Mouse (Mus musculus): ENCODE measurements around the gene Olfr924. TPM values are rescaled to one million over a fixed set of nuclear protein-coding genes. Genes with fewer than 3 reads are reported as not detected.
"Not testable (repeated sequence)": the region's sequence is repeated elsewhere in the genome, so short reads cannot be mapped to it uniquely, and the experiment has no call there.

Gene Olfr924
- polyA plus RNA-seq (2015; fragmentation: Nextera tagmentation; extraction: Ambion mirVana), result not detected in 2 replicates

- Histone ChIP-seq H3K4me3 (no peak within 1 kb of the TSS), H3K27ac (replicated peaks) (no peak within 1 kb of the TSS)
- 71% methylated on average over 1 of the region's 1 CpGs for WGBS
These were observed at the start of gene Olfr924 for GRCm38 (mm10) chr9:38844149-38844548. TSS of gene Olfr924 (plus strand) at chr9:38844449.

DNA sequence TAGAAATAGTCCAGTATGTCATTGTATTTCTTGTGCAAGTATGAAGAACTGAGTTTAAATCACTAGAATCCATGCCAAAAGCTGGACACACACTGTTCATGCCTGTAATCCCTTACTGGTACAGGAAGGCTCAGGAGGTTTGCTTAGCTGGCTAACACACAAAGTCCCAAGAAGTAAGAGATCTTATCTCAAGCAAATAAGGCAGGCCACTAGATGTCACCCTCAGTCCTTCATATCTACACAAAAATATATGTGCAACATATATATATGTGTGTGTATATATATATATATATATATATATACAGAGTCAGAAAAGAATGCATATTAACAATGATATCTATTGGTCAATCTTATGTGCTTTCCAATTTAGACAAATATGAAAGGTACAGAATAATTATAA lies 38.6 kb upstream of the Olfr924 start:
- Histone ChIP-seq H3K27ac (replicated peaks) (no peak overlapping the region), H3K36me3 (no peaks in the 10 kb centered on the region), H3K4me2 (no peak overlapping the region), H3K4me1 (no peaks in the 10 kb centered on the region), H3K9ac (no peak overlapping the region), H3K9me3 (no peaks in the 10 kb centered on the region), H3K4me3 (no peak overlapping the region), H3K27me3 (replicated peaks) (no peaks in the 10 kb centered on the region)
- no peak for ATAC-seq (ENCODE audit: extremely low read depth, insufficient number of reproducible peaks, low FRiP score, low TSS enrichment)

More at GRCm38 (mm10) chr9:38844149-38844548, at the start of gene Olfr924:
- no peak within 1 kb of the TSS for H3K9ac ChIP-seq
- no peaks in the 10 kb centered on the region for H3K27me3 ChIP-seq (replicated peaks)
- H3K9me3 ChIP-seq, result no peaks in the 10 kb centered on the region
- no peak within 1 kb of the TSS for H3K4me2 ChIP-seq
- no peaks in the 10 kb centered on the region for H3K4me1 ChIP-seq
- no peaks in the 10 kb centered on the region for H3K36me3 ChIP-seq
- ATAC-seq (ENCODE audit: extremely low read depth, insufficient number of reproducible peaks, low FRiP score, low TSS enrichment), result no peak

DNA sequence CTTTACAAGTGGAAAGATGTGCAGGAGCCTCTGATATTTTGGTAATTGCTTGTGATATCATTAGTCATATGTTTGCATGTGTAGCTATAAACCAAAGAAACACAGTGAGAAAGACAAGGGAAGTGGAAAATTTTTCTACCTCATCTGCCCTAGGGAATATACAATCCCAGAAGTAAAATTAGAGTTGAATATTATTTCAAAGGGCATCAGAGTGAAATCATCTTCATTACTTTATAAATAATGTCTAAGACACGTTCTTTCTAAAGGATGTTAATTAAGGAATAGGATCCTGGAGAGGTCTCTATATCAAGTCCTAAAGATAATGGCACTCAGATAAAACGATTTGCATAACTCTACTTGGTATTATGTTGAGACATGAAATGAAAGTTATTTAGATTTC lies 29.9 kb upstream of the Olfr924 start, which contains the start of gene Olfr922:
Gene Olfr922, plus strand, starts transcription at position 301 of the 400 bp plus-strand sequence.
- Histone ChIP-seq H3K9ac (no peak within 1 kb of the TSS), H3K4me1 (no peaks in the 10 kb centered on the region)

GRCm38 (mm10) chr9:38815458-38815986 lies 28.7 kb upstream of the Olfr924 start:
- no peak overlapping the region for H3K4me3 ChIP-seq
- no peak for ATAC-seq (ENCODE audit: extremely low read depth, insufficient number of reproducible peaks, low FRiP score, low TSS enrichment)
- WGBS, result 71% methylated on average over 1 of the region's 1 CpGs

More for the DNA sequence above, 29.9 kb upstream of the Olfr924 start, which contains the start of gene Olfr922:
- no peaks in the 10 kb centered on the region for H3K27me3 ChIP-seq (replicated peaks)
- no peak within 1 kb of the TSS for H3K4me2 ChIP-seq
- H3K36me3 ChIP-seq, result no peaks in the 10 kb centered on the region
- WGBS, result 62% methylated on average over 2 of the region's 2 CpGs
- no peak within 1 kb of the TSS for H3K4me3 ChIP-seq
- H3K27ac ChIP-seq (replicated peaks), result no peak within 1 kb of the TSS
- no peak for ATAC-seq (ENCODE audit: extremely low read depth, insufficient number of reproducible peaks, low FRiP score, low TSS enrichment)
- H3K9me3 ChIP-seq, result no peaks in the 10 kb centered on the region

GRCm38 (mm10) chr9:38826245-38826644 lies 18.0 kb upstream of the Olfr924 start, which contains the start of gene Olfr923:
TSS of gene Olfr923 (plus strand) at chr9:38826545.
- Histone ChIP-seq H3K4me2 (no peak within 1 kb of the TSS), H3K9me3 (no peaks in the 10 kb centered on the region), H3K27ac (replicated peaks) (no peak within 1 kb of the TSS), H3K27me3 (replicated peaks) (no peaks in the 10 kb centered on the region), H3K4me3 (no peak within 1 kb of the TSS), H3K4me1 (no peaks in the 10 kb centered on the region), H3K36me3 (no peaks in the 10 kb centered on the region), H3K9ac (no peak within 1 kb of the TSS)
- WGBS, result 86% methylated on average over 1 of the region's 1 CpGs
- no peak for ATAC-seq (ENCODE audit: extremely low read depth, insufficient number of reproducible peaks, low FRiP score, low TSS enrichment)

More at GRCm38 (mm10) chr9:38815458-38815986, 28.7 kb upstream of the Olfr924 start:
- Histone ChIP-seq H3K9ac (no peak overlapping the region), H3K4me2 (no peak overlapping the region), H3K36me3 (no peaks in the 10 kb centered on the region), H3K27me3 (replicated peaks) (no peaks in the 10 kb centered on the region), H3K9me3 (no peaks in the 10 kb centered on the region), H3K4me1 (no peaks in the 10 kb centered on the region), H3K27ac (replicated peaks) (no peak overlapping the region)

GRCm38 (mm10) chr9:38833027-38833426 lies 11.2 kb upstream of the Olfr924 start:
- Histone ChIP-seq H3K9me3 (no peaks in the 10 kb centered on the region), H3K27ac (replicated peaks) (no peak overlapping the region), H3K27me3 (replicated peaks) (no peaks in the 10 kb centered on the region), H3K4me1 (peaks cover 4% of the 10 kb centered on the region; the same call in 1 of the 2 replicates), H3K4me2 (peak overlapping the region; percentile 27), H3K9ac (no peak overlapping the region), H3K36me3 (no peaks in the 10 kb centered on the region), H3K4me3 (no peak overlapping the region)
- ATAC-seq (ENCODE audit: extremely low read depth, insufficient number of reproducible peaks, low FRiP score, low TSS enrichment), result no peak
- 33% methylated on average over 2 of the region's 2 CpGs for WGBS

DNA sequence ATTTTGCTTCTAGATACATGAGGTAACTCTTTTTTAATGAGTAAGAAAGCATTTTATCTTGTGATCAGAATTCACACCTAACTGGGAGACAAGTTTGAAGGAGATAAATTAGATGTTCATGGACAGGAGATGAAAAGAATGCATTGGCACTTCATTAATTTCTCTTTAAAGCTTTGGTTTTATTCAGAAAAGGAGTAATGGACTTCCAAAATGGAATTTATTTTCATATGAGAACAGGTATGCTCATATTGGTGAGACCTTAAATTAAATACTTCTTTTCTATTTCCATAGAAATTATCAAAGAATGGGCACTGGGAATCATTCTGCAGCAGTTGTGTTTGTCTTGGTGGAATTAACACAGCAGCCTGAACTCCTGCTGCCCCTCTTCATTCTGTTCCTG lies 10.5 kb downstream of the Olfr924 start, which contains the start of gene Olfr26:
Gene Olfr26, plus strand, starts transcription at position 301 of the 400 bp plus-strand sequence.
- H3K4me1 ChIP-seq, result no peaks in the 10 kb centered on the region
- no peak within 1 kb of the TSS for H3K27ac ChIP-seq (replicated peaks)

DNA sequence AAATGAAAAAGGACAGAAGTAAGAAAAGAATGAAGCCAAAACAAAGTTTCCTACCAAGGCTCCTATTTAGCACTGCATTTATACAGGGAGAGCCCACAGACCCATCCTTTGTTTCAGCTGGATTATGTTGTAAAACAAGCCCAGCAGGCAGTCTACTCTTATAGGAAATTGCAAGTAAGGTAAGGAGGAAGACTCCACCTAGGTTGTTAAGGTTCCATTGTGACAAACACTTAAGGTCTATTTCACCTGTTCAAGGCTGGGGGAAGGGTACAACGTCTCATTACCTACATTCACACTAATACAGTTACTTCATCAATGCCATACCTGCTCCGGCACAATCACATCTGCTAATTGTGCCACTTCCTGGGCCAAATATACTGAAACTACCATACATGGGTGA lies 30.6 kb downstream of the Olfr924 start:
- 60% methylated on average over 2 of the region's 2 CpGs for WGBS
- H3K27ac ChIP-seq (replicated peaks); H3K9me3 ChIP-seq; H3K4me2 ChIP-seq; ATAC-seq (ENCODE audit: extremely low read depth, insufficient number of reproducible peaks, low FRiP score, low TSS enrichment); H3K9ac ChIP-seq; H3K27me3 ChIP-seq (replicated peaks); H3K4me1 ChIP-seq; H3K4me3 ChIP-seq; H3K36me3 ChIP-seq: not testable (repeated sequence)

More for the DNA sequence above, 10.5 kb downstream of the Olfr924 start, which contains the start of gene Olfr26:
- Histone ChIP-seq H3K4me3 (no peak within 1 kb of the TSS), H3K9ac (no peak within 1 kb of the TSS), H3K4me2 (no peak within 1 kb of the TSS), H3K9me3 (no peaks in the 10 kb centered on the region), H3K36me3 (no peaks in the 10 kb centered on the region), H3K27me3 (replicated peaks) (no peaks in the 10 kb centered on the region)
- no peak for ATAC-seq (ENCODE audit: extremely low read depth, insufficient number of reproducible peaks, low FRiP score, low TSS enrichment)

DNA sequence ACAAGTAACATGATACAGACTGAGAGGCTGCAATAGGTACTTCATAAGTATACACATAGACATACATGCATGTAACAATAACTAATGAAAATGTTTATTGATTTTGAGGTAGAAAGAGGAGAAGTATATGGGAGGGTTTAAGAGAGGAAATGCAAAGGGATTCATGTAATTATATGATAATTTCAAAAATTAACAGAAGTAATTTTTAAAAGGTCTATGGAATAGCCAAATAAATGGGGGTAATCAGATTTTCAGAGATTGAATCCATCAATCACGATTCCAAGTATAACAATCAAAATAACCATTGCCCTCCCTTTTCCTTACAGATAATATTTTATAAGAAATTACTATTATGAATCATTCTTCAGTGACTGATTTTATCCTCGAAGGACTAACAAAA lies 32.6 kb downstream of the Olfr924 start, which contains the start of gene Olfr926:
Gene Olfr926, plus strand, starts transcription at position 301 of the 400 bp plus-strand sequence.
- H3K4me1 ChIP-seq, result no peaks in the 10 kb centered on the region
- no peaks in the 10 kb centered on the region for H3K36me3 ChIP-seq

More for the DNA sequence above, 32.6 kb downstream of the Olfr924 start, which contains the start of gene Olfr926:
- H3K4me2 ChIP-seq, result no peak within 1 kb of the TSS
- WGBS, result 68% methylated on average over 2 of the region's 2 CpGs
- no peaks in the 10 kb centered on the region for H3K27me3 ChIP-seq (replicated peaks)
- no peak within 1 kb of the TSS for H3K27ac ChIP-seq (replicated peaks)
- H3K4me3 ChIP-seq, result no peak within 1 kb of the TSS
- ATAC-seq (ENCODE audit: extremely low read depth, insufficient number of reproducible peaks, low FRiP score, low TSS enrichment), result no peak
- H3K9ac ChIP-seq, result no peak within 1 kb of the TSS
- H3K9me3 ChIP-seq, result 0 out of 2 replicates have a peak, but pooled peaks cover 5% of the 10 kb centered on the region

Other genes starting within 250 kb of the Olfr924 start
- not detected in 2 replicates for gene Olfr914, start 239.3 kb upstream of the Olfr924 start, polyA plus RNA-seq (2015; fragmentation: Nextera tagmentation; extraction: Ambion mirVana)
- gene Olfr916, start 184.6 kb upstream of the Olfr924 start, polyA plus RNA-seq (2015; fragmentation: Nextera tagmentation; extraction: Ambion mirVana), result not detected in 2 replicates
- not detected in 2 replicates for gene Olfr917, start 178.6 kb upstream of the Olfr924 start, polyA plus RNA-seq (2015; fragmentation: Nextera tagmentation; extraction: Ambion mirVana)
- gene Olfr918, start 169.8 kb upstream of the Olfr924 start, polyA plus RNA-seq (2015; fragmentation: Nextera tagmentation; extraction: Ambion mirVana), result not detected in 2 replicates
- gene Olfr919, start 140.8 kb upstream of the Olfr924 start, polyA plus RNA-seq (2015; fragmentation: Nextera tagmentation; extraction: Ambion mirVana), result not detected in 2 replicates
- 16.3 and 18.8 TPM in 2 replicates for gene Vwa5a, start 126.2 kb upstream of the Olfr924 start, polyA plus RNA-seq (2015; fragmentation: Nextera tagmentation; extraction: Ambion mirVana)
- 0.07 TPM in 1 of 2 replicates, not detected in the other for gene Olfr920, start 92.2 kb upstream of the Olfr924 start, polyA plus RNA-seq (2015; fragmentation: Nextera tagmentation; extraction: Ambion mirVana)
- not detected in 2 replicates for gene Olfr921, start 71.4 kb upstream of the Olfr924 start, polyA plus RNA-seq (2015; fragmentation: Nextera tagmentation; extraction: Ambion mirVana)
- gene Olfr922, start 29.8 kb upstream of the Olfr924 start, polyA plus RNA-seq (2015; fragmentation: Nextera tagmentation; extraction: Ambion mirVana), result not detected in 2 replicates
- gene Olfr923, start 17.9 kb upstream of the Olfr924 start, polyA plus RNA-seq (2015; fragmentation: Nextera tagmentation; extraction: Ambion mirVana), result not detected in 2 replicates
- not detected in 2 replicates for gene Olfr26, start 10.6 kb downstream of the Olfr924 start, polyA plus RNA-seq (2015; fragmentation: Nextera tagmentation; extraction: Ambion mirVana)
- not detected in 2 replicates for gene Olfr926, start 32.7 kb downstream of the Olfr924 start, polyA plus RNA-seq (2015; fragmentation: Nextera tagmentation; extraction: Ambion mirVana)
- gene Olfr930, start 85.4 kb downstream of the Olfr924 start, polyA plus RNA-seq (2015; fragmentation: Nextera tagmentation; extraction: Ambion mirVana), result not detected in 2 replicates
- not detected in 2 replicates for gene Olfr933, start 127.9 kb downstream of the Olfr924 start, polyA plus RNA-seq (2015; fragmentation: Nextera tagmentation; extraction: Ambion mirVana)
- gene Olfr934, start 143.9 kb downstream of the Olfr924 start, polyA plus RNA-seq (2015; fragmentation: Nextera tagmentation; extraction: Ambion mirVana), result not detected in 2 replicates
- gene Olfr935, start 155.2 kb downstream of the Olfr924 start, polyA plus RNA-seq (2015; fragmentation: Nextera tagmentation; extraction: Ambion mirVana), result not detected in 2 replicates
- gene Olfr146, start 178.9 kb downstream of the Olfr924 start, polyA plus RNA-seq (2015; fragmentation: Nextera tagmentation; extraction: Ambion mirVana), result not detected in 2 replicates
- not detected in 2 replicates for gene Olfr937, start 220.5 kb downstream of the Olfr924 start, polyA plus RNA-seq (2015; fragmentation: Nextera tagmentation; extraction: Ambion mirVana)
- not detected in 2 replicates for gene Olfr938, start 234.4 kb downstream of the Olfr924 start, polyA plus RNA-seq (2015; fragmentation: Nextera tagmentation; extraction: Ambion mirVana)